Comparison of ENCODE assay signal across 26 mouse cellular contexts in the genomic region with DNA sequence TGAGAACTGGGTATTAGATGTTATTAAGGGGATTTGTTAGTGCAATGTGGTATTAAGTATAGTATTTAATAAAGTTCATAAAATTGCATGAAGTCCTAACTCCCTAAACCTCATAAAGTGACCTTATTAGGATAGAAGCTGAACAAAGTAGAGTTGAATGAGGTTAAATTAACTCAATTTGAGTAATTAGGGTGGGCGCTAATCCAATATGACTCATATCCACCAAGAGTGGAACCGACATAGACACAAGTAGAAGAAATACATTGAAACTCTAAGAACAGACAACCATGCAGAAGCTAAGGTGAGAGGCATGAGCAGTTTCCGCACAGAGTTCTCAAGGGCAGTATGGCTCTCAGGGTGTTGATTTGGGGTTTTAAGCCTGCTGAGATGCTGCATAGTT.
"Had no signal": no experiment of that assay in that cellular context is flagged by ENCODE, and none has a peak within 500 bp of the region (broad histone marks: within the 10 kb centered on the region; RNA-seq: fewer than 3 reads in every experiment).

No protein-coding gene starts in this region.

- ATAC-seq: forebrain, embryonic 13.5 days; forebrain, embryonic 15.5 days; forebrain, postnatal 0 days had no signal

- H3K4me1 ChIP-seq: embryonic facial prominence, embryonic 10.5 days; embryonic facial prominence, embryonic 12.5 days; embryonic facial prominence, embryonic 13.5 days; embryonic facial prominence, embryonic 15.5 days; forebrain, embryonic 10.5 days; forebrain, embryonic 12.5 days; forebrain, embryonic 13.5 days; forebrain, embryonic 15.5 days had no signal

- H3K27me3 ChIP-seq: embryonic facial prominence, embryonic 12.5 days; embryonic facial prominence, embryonic 13.5 days; embryonic facial prominence, embryonic 15.5 days; forebrain, embryonic 12.5 days; forebrain, embryonic 13.5 days; forebrain, embryonic 15.5 days had no signal

- H3K4me2 ChIP-seq: embryonic facial prominence, embryonic 12.5 days; embryonic facial prominence, embryonic 13.5 days; embryonic facial prominence, embryonic 15.5 days; forebrain, embryonic 12.5 days; forebrain, embryonic 13.5 days; forebrain, embryonic 15.5 days had no signal

- H3K27ac ChIP-seq: embryonic facial prominence, embryonic 10.5 days; embryonic facial prominence, embryonic 12.5 days; embryonic facial prominence, embryonic 13.5 days; embryonic facial prominence, embryonic 15.5 days; forebrain, embryonic 10.5 days; forebrain, embryonic 12.5 days; forebrain, embryonic 13.5 days; forebrain, embryonic 15.5 days; gastrocnemius, adult 2 months; heart, adult 2 months had no signal

- H3K36me3 ChIP-seq: embryonic facial prominence, embryonic 10.5 days; embryonic facial prominence, embryonic 12.5 days; embryonic facial prominence, embryonic 13.5 days; embryonic facial prominence, embryonic 15.5 days; forebrain, embryonic 10.5 days; forebrain, embryonic 12.5 days; forebrain, embryonic 15.5 days had no signal

- H3K9ac ChIP-seq: embryonic facial prominence, embryonic 12.5 days; embryonic facial prominence, embryonic 13.5 days; embryonic facial prominence, embryonic 15.5 days; forebrain, embryonic 12.5 days; forebrain, embryonic 13.5 days; forebrain, embryonic 15.5 days; forebrain, postnatal 0 days had no signal

- H3K4me3 ChIP-seq: embryonic facial prominence, embryonic 10.5 days; embryonic facial prominence, embryonic 12.5 days; embryonic facial prominence, embryonic 13.5 days; embryonic facial prominence, embryonic 15.5 days; erythroblast, embryonic 14.5 days; forebrain, embryonic 10.5 days; forebrain, embryonic 12.5 days; forebrain, embryonic 13.5 days; forebrain, embryonic 15.5 days; gastrocnemius, adult 2 months; heart, adult 2 months had no signal

- DNase-seq: cerebellum, adult 8-10 months; cerebellum, adult 9-10 months; cerebellum, adult 9-11 months; cerebellum, postnatal 10 days; cerebellum, postnatal 14 days; cerebellum, postnatal 25 days; cerebellum, postnatal 36 days; embryo, embryonic 11 days; forebrain, postnatal 0 days; gastrocnemius, adult 2 months; gastrocnemius, postnatal 10 days; gastrocnemius, postnatal 14 days; gastrocnemius, postnatal 25 days; gastrocnemius, postnatal 36 days; heart, adult 11 months; heart, adult 18-20 months; heart, adult 2 months had no signal

- H3K9me3 ChIP-seq: embryonic facial prominence, embryonic 12.5 days; embryonic facial prominence, embryonic 13.5 days; forebrain, embryonic 12.5 days; forebrain, embryonic 13.5 days; forebrain, embryonic 15.5 days had no signal
